Comparison of ENCODE assay signal across 7 mouse cellular contexts in the genomic region with DNA sequence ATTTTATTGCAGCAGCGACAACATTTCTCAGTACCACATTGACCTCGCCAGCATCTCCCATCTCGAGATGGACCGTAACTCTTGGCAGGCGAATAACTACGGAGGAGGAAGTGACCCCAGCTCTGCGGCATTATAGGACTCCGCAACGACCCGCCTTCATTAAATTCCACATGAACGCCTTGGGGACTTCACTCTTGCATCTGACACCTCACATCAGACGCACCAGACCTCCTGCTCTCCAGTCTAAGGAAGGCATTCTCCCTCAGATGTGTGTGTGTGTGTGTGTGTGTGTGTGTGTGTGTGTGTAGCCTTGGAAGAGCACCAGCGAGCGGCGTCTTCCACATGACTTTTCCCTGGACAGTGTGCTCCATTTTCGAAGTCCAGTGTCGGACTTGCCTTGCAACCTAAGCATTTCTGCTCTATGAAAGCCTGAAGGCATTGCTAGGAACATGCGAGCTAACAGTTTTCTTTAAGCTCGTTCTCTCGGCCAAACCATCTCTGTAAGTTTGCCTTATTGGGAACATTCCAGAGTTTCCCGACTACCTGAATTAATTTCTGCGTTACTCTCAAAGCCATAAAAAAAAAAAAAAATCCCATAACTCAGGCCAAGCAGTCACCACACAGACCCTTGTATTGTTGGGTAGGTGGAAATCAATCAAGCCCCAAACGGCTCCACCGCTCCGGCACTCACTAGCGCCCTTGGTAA. TPM values are rescaled to one million over a fixed set of nuclear protein-coding genes. Genes with fewer than 3 reads are reported as not detected.
A peak's percentile ranks its signal among the peaks of the same experiment; 100 is the strongest.
DNase-seq lines count a peak whose midpoint lies in the region; ATAC-seq and TF ChIP-seq lines count a peak whose summit lies in the region.

No protein-coding gene starts in this region.

- peak overlapping the region; percentile 87 for H3K27ac ChIP-seq in embryonic facial prominence, embryonic 13.5 days
- H3K27ac ChIP-seq in hindbrain, postnatal 0 days: peak overlapping the region; percentile 85
- no peak overlapping the region for H3K27ac ChIP-seq in stomach, postnatal 0 days (replicated peaks)

- H3K9me3 ChIP-seq in megakaryocyte, embryonic 14.5 days: peaks cover 10% of the 10 kb centered on the region; the same call in 1 of the 2 replicates
- H3K9me3 ChIP-seq in embryonic facial prominence, embryonic 13.5 days: no peaks in the 10 kb centered on the region
- no peaks in the 10 kb centered on the region for H3K9me3 ChIP-seq in hindbrain, postnatal 0 days (ENCODE audit: low read length)
- no peaks in the 10 kb centered on the region for H3K9me3 ChIP-seq in stomach, postnatal 0 days (ENCODE audit: control insufficient read depth, low read length)

- TF ChIP-seq EP300 in stomach, postnatal 0 days (optimal IDR thresholded peaks at IDR 0.05): no peak

- peak; percentile 56 for DNase-seq in hindbrain, postnatal 0 days (ENCODE audit: low spot score)
- no peak for DNase-seq in stomach, postnatal 0 days (ENCODE audit: low spot score)
- DNase-seq in thymus, postnatal 14 days: no peak

- H3K27me3 ChIP-seq in megakaryocyte, embryonic 14.5 days (replicated peaks): peaks cover 46% of the 10 kb centered on the region
- H3K27me3 ChIP-seq in embryonic facial prominence, embryonic 13.5 days: peaks cover 11% of the 10 kb centered on the region
- H3K27me3 ChIP-seq in hindbrain, postnatal 0 days (ENCODE audit: insufficient read depth, low read length): no peaks in the 10 kb centered on the region
- H3K27me3 ChIP-seq in stomach, postnatal 0 days (ENCODE audit: control insufficient read depth, insufficient read depth, low read length): no peaks in the 10 kb centered on the region; the same call in 1 of the 2 replicates

- TF ChIP-seq CTCF in hindbrain, postnatal 0 days (IDR thresholded peaks at IDR 0.05; ENCODE audit: low read depth): no peak
- TF ChIP-seq CTCF in stomach, postnatal 0 days (IDR thresholded peaks at IDR 0.05; ENCODE audit: low read depth): no peak

- under 1% methylated on average over 26 of the region's 26 CpGs for WGBS in embryonic facial prominence, embryonic 13.5 days
- WGBS in hindbrain, postnatal 0 days: under 1% methylated on average over 26 of the region's 26 CpGs
- WGBS in stomach, postnatal 0 days: under 1% methylated on average over 26 of the region's 26 CpGs

- H3K36me3 ChIP-seq in megakaryocyte, embryonic 14.5 days (replicated peaks; ENCODE audit: low read length): no peaks in the 10 kb centered on the region
- H3K36me3 ChIP-seq in embryonic facial prominence, embryonic 13.5 days: no peaks in the 10 kb centered on the region
- no peaks in the 10 kb centered on the region for H3K36me3 ChIP-seq in hindbrain, postnatal 0 days (ENCODE audit: insufficient read depth, low read length)
- no peaks in the 10 kb centered on the region for H3K36me3 ChIP-seq in stomach, postnatal 0 days (ENCODE audit: control insufficient read depth, insufficient read depth, low read length)

- no peak for ATAC-seq in megakaryocyte, adult 5-6 weeks (ENCODE audit: poor library complexity, severe bottlenecking)
- no peak for ATAC-seq in embryonic facial prominence, embryonic 13.5 days (ENCODE audit: insufficient number of reproducible peaks, insufficient read depth, low FRiP score, low TSS enrichment, low read depth)
- ATAC-seq in hindbrain, postnatal 0 days: peak; percentile 31; the same call in 1 of the 2 replicates
- ATAC-seq in megakaryocyte progenitor cell, adult 5-6 weeks (replicated peaks; ENCODE audit: poor library complexity): peak; percentile 47; the same call in 1 of the 2 replicates
- ATAC-seq in stomach, postnatal 0 days (ENCODE audit: low FRiP score, low TSS enrichment): 0 out of 2 replicates have a peak, but pooled peaks have one; percentile 38

- H3K4me1 ChIP-seq in megakaryocyte, embryonic 14.5 days: peaks cover 17% of the 10 kb centered on the region
- H3K4me1 ChIP-seq in embryonic facial prominence, embryonic 13.5 days: peaks cover 18% of the 10 kb centered on the region
- H3K4me1 ChIP-seq in hindbrain, postnatal 0 days (ENCODE audit: insufficient read depth, low read length): 0 out of 2 replicates have a peak, but pooled peaks cover 3% of the 10 kb centered on the region
- no peaks in the 10 kb centered on the region; the same call in 1 of the 2 replicates for H3K4me1 ChIP-seq in stomach, postnatal 0 days (replicated peaks; ENCODE audit: control insufficient read depth, insufficient read depth)

- H3K4me3 ChIP-seq in megakaryocyte, embryonic 14.5 days (replicated peaks): peak overlapping the region; percentile 74
- H3K4me3 ChIP-seq in embryonic facial prominence, embryonic 13.5 days: peak overlapping the region; percentile 65
- H3K4me3 ChIP-seq in hindbrain, postnatal 0 days (ENCODE audit: low read length): peak overlapping the region; percentile 78
- peak overlapping the region; percentile 52 for H3K4me3 ChIP-seq in stomach, postnatal 0 days (ENCODE audit: low read depth, low read length)

- H3K4me2 ChIP-seq in embryonic facial prominence, embryonic 13.5 days: peak overlapping the region; percentile 87
- H3K4me2 ChIP-seq in hindbrain, postnatal 0 days (ENCODE audit: low read depth, low read length): peak overlapping the region; percentile 96
- H3K4me2 ChIP-seq in stomach, postnatal 0 days (replicated peaks; ENCODE audit: low read depth): peak overlapping the region; percentile 81

- peak overlapping the region; percentile 75 for H3K9ac ChIP-seq in embryonic facial prominence, embryonic 13.5 days
- peak overlapping the region; percentile 67 for H3K9ac ChIP-seq in hindbrain, postnatal 0 days (replicated peaks; ENCODE audit: low read length)
- peak overlapping the region; percentile 48 for H3K9ac ChIP-seq in stomach, postnatal 0 days (ENCODE audit: low read length)

RNA-seq across cellular contexts. Expression of gene Cdh6, which starts 1.0 kb away (rescaled TPM):
- polyA plus RNA-seq in megakaryocyte, embryonic 14.5 days (2012; ENCODE audit: insufficient read depth, low replicate concordance): not detected in 2 replicates
- not detected in 2 replicates for total RNA-seq in megakaryocyte, adult 5-6 weeks (2015)
- total RNA-seq in megakaryocyte, adult 5-6 weeks (2017): not detected in 2 replicates
- 16.7 and 19.8 TPM in 2 replicates for polyA plus RNA-seq in embryonic facial prominence, embryonic 13.5 days (2015; fragmentation: Nextera tagmentation; extraction: Ambion mirVana)
- total RNA-seq in hindbrain, postnatal 0 days (2014; rRNA removed): 13.8 and 14.3 TPM in 2 replicates
- 15.5 TPM in 2 replicates for polyA plus RNA-seq in hindbrain, postnatal 0 days (2015; fragmentation: Nextera tagmentation; extraction: Ambion mirVana)
- total RNA-seq in megakaryocyte progenitor cell, adult 5-6 weeks (2015): not detected in 2 replicates
- total RNA-seq in megakaryocyte progenitor cell, adult 5-6 weeks (2017): not detected in 2 replicates
- 2.1 TPM in 2 replicates for polyA plus RNA-seq in stomach, postnatal 0 days (2015; fragmentation: Nextera tagmentation; extraction: Ambion mirVana)

Comparison
In these comparisons a context has a peak if more than half of its experiments do, and no peak if none do; other contexts are left out.
1. ATAC-seq: peak in hindbrain, postnatal 0 days (single experiment), megakaryocyte progenitor cell, adult 5-6 weeks (single experiment) and stomach, postnatal 0 days (single experiment); none in megakaryocyte, adult 5-6 weeks (single experiment) and embryonic facial prominence, embryonic 13.5 days (single experiment).
2. Peak in every context shown above with its lines, with median percentiles within 50 percentile points of each other: H3K4me3 ChIP-seq, H3K4me2 ChIP-seq and H3K9ac ChIP-seq.